Mouse (Mus musculus) midbrain, embryonic 16.5 days (tissue): ENCODE results near the gene Saal1. TPM values are rescaled to one million over a fixed set of nuclear protein-coding genes. Genes with fewer than 3 reads are reported as not detected.

Experiments
- ATAC-seq: fragments of 200-750 bp; cut with Nextera tagmentation; 2 replicates; pipeline ENCODE4 v1.8.0; 2017; ENCODE audit warnings: moderate TSS enrichment
- H3K27ac ChIP-seq: fragments of 300-500 bp; sonication (generic); 2 replicates; pipeline ENCODE4 v1.5.1; 2014; ENCODE audit warnings: mild to moderate bottlenecking, low read length, mixed read lengths
- H3K27me3 ChIP-seq: fragments of 300-500 bp; sonication (generic); 2 replicates; pipeline ENCODE4 v1.6.1; 2014; ENCODE audit warnings: low read depth, low read length, mixed read lengths; ENCODE audit not compliant: control insufficient read depth, insufficient read depth
- H3K36me3 ChIP-seq: fragments of 300-500 bp; sonication (generic); 2 replicates; pipeline ENCODE4 v1.6.1; 2014; ENCODE audit warnings: mild to moderate bottlenecking, low read length, moderate library complexity, mixed read lengths; ENCODE audit not compliant: control insufficient read depth, insufficient read depth
- H3K4me1 ChIP-seq: fragments of 300-500 bp; sonication (generic); 2 replicates; pipeline ENCODE4 v1.6.1; 2014; ENCODE audit warnings: mild to moderate bottlenecking, low read length, mixed read lengths; ENCODE audit not compliant: control insufficient read depth, insufficient read depth
- H3K4me2 ChIP-seq: fragments of 300-500 bp; sonication (generic); 2 replicates; pipeline ENCODE4 v1.6.1; 2014; ENCODE audit warnings: mild to moderate bottlenecking, low read length, mixed read lengths
- H3K4me3 ChIP-seq: fragments of 300-500 bp; sonication (generic); 2 replicates; pipeline ENCODE4 v1.5.1; 2014; ENCODE audit warnings: low read depth, mild to moderate bottlenecking, low read length, moderate library complexity, mixed read lengths
- H3K9ac ChIP-seq: fragments of 300-500 bp; sonication (generic); 2 replicates; pipeline ENCODE4 v1.6.1; 2014; ENCODE audit warnings: low read depth, low read length, mixed read lengths
- H3K9me3 ChIP-seq: fragments of 300-500 bp; sonication (generic); replicated peaks from 2 replicates; pipeline ENCODE4 v1.6.1; 2014; ENCODE audit warnings: mild to moderate bottlenecking, low read length, mixed read lengths; ENCODE audit not compliant: control insufficient read depth, poor library complexity, severe bottlenecking
- WGBS: fragments of 180-500 bp; shearing (Covaris S2); extraction: QIAGEN DNeasy Blood & Tissue Kit; methylation state at CpG from one replicate; pipeline ENCODE4 v1.1.7; 2014; 5-methylcytosine and 5-hydroxymethylcytosine counted together
- polyA plus RNA-seq: library from polyadenylated mRNA; unstranded; fragments of >200 nt; fragmentation: Nextera tagmentation; extraction: Ambion mirVana; gene quantifications from 2 replicates; pipeline ENCODE4 v1.2.1, GENCODE M21; 2015

Gene Saal1
- polyA plus RNA-seq, 1 experiment from 2014 or later, result 14.5 TPM

DNA sequence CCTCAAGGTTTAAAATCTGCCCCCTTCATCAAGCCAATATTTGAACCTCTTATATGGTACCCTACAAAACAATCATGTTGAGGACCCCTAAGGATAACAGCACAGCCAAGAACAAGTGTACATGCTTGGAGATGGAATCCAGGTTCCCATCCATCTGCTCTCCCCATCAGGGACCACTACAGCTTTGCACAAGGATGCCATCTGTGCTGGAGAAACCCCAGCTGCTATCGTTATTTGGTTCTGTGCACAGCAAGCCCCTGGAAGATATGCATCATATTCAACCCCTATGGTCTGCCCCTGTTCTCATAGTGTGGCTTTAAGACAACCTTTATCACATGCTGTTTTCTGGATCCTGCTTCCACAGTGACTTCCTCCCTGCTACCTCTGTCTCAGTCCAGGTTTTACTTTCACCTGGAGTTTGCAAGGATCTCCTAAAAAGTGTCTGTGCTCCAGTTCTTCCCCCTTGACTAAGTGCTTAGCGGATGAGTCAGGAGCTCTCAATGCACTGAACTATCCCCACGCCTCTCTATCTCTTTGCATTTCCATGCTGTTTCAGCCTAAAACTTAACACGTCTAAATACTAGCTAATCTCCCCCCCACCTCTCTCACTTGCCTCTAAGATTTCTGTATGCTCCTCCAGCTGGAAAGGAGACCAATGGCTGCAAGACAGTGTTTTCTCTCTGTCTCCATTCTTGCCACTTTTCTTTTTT, 61.9 kb downstream of the Saal1 start:
- ATAC-seq, result no peak
- 69% methylated on average over 4 of the region's 4 CpGs for WGBS
- no peaks in the 10 kb centered on the region for H3K36me3 ChIP-seq

DNA sequence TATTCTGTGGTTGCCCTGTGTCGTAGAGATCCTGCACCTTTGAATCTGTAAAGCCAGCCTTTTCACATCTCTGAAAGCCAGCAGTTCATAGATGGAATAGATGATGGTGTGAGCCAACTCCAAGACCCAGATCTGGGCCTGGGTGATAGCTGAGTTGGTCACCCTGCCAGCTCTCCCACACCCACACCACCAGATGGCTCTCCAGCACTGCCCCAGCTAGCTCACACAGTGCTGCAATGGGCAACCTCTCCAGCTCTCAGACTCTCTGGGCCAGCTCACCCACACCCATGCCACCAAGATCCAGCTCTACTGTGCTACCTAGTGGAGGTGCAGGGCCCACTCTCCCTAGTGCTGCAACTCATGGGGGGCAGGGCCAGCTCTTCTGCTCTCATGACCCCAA, 67.3 kb downstream of the Saal1 start:
- no peak for ATAC-seq
- Histone ChIP-seq H3K27ac (no peak overlapping the region), H3K27me3 (no peaks in the 10 kb centered on the region), H3K4me2 (no peak overlapping the region), H3K4me3 (no peak overlapping the region), H3K4me1 (peaks cover 12% of the 10 kb centered on the region), H3K9ac (no peak overlapping the region), H3K36me3 (no peaks in the 10 kb centered on the region), H3K9me3 (no peaks in the 10 kb centered on the region)
- WGBS, result 83% methylated on average over 1 of the region's 1 CpGs

More for the DNA sequence above, 61.9 kb downstream of the Saal1 start:
- Histone ChIP-seq H3K9ac (no peak overlapping the region), H3K27ac (no peak overlapping the region), H3K4me1 (no peaks in the 10 kb centered on the region), H3K4me2 (no peak overlapping the region), H3K4me3 (no peak overlapping the region), H3K27me3 (no peaks in the 10 kb centered on the region), H3K9me3 (no peaks in the 10 kb centered on the region)

DNA sequence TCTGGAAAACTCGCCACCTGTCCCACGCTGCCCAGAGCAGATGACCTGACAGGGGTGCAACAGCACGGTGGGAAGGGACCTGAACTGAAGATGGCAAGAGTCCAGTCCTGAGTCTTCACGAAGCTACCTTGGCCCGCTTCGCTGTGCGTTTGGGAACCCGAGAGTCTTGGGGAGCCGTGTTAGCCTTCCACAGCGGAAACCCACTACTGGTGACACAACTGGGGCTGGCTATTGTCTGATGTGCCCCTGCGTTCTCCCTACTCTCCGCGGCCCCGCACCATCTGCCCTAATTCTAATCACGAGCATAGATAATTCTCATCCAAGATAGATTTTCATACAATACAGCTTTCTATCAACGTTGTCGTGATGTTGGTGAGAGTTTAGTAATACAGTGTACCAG, 70.4 kb downstream of the Saal1 start:
- peak overlapping the region; percentile 78 for H3K4me3 ChIP-seq
- no peaks in the 10 kb centered on the region for H3K27me3 ChIP-seq
- peak overlapping the region; percentile 89 for H3K27ac ChIP-seq
- peak overlapping the region; percentile 83 for H3K9ac ChIP-seq
- peak overlapping the region; percentile 88 for H3K4me2 ChIP-seq
- peaks cover 20% of the 10 kb centered on the region for H3K4me1 ChIP-seq
- H3K36me3 ChIP-seq, result no peaks in the 10 kb centered on the region
- ATAC-seq, result peak; percentile 51
- WGBS, result 11% methylated on average over 17 of the region's 17 CpGs
- H3K9me3 ChIP-seq, result no peaks in the 10 kb centered on the region

DNA sequence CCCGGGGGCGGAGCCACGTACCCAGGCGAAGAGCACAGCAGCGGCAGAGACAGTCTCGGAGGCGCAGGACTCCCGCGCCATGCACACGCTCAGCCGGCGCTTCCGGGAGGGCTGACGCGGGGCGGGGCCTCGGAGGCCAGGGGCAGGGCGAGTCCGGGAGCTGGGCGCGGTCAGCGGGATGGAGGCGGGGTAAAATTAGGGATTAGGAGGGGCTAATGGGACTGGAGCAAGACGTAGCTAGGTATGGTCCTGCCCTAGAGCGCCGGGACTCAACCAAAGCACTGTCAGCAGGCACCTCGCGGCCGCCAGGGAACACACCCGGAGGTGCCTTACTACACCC, 70.8 kb downstream of the Saal1 start, which contains the start of gene Sergef:
Gene Sergef (minus strand): TSS at position 116 of the 340 bp plus-strand sequence.
- H3K4me1 ChIP-seq, result peaks cover 20% of the 10 kb centered on the region
- ATAC-seq, result peak; percentile 97
- under 1% methylated on average over 30 of the region's 30 CpGs for WGBS
- H3K4me3 ChIP-seq, result peak within 1 kb of the TSS; percentile 78
- H3K9me3 ChIP-seq, result no peaks in the 10 kb centered on the region
- H3K27ac ChIP-seq, result peak within 1 kb of the TSS; percentile 89
- peak within 1 kb of the TSS; percentile 88 for H3K4me2 ChIP-seq
- H3K9ac ChIP-seq, result peak within 1 kb of the TSS; percentile 83
- H3K27me3 ChIP-seq, result no peaks in the 10 kb centered on the region
- H3K36me3 ChIP-seq, result no peaks in the 10 kb centered on the region

DNA sequence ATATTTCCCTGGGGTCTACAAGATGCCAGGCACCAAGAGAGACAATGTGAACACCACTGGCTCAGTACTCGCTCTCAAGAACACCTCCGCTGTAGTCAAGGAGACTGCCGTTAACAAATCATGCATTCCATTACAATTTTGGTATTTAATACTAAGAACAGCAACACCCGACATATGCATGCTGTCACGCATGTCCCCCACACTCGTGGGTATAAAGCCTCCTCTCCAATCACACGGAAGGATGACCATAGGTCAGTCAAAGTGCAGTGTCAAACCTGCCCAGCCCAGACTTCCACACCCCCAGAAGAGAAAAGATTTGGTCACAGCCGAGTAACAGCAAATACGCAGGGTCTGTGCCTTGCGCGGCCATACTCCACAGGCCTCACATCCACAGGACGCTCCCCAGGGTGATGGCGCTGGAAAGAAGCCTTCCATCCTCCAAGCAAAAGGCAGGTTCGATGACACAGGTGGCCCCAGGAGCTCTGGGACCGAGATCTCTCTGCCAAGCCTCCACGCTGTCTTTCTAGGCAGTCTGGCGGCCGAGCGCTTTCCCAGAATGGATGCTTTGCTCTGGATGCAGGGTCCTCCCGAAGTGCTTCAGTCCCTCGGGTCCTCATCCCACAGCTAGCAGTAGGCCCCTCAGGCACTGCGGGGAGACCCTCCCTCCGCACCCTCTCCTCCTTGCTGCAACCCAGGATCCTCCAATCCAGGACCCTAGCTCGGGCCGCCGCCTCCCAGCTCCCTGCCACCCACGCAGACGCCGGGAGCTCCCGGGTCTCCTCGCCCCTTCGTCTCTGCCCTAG, 71.4 kb downstream of the Saal1 start:
- Histone ChIP-seq H3K27ac (peak overlapping the region; percentile 89), H3K4me3 (peak overlapping the region; percentile 78), H3K4me1 (peaks cover 20% of the 10 kb centered on the region), H3K9me3 (no peaks in the 10 kb centered on the region), H3K27me3 (no peaks in the 10 kb centered on the region), H3K36me3 (no peaks in the 10 kb centered on the region), H3K9ac (peak overlapping the region; percentile 83), H3K4me2 (peak overlapping the region; percentile 88)
- WGBS, result 5% methylated on average over 32 of the region's 32 CpGs
- peak; percentile 47 for ATAC-seq

Other genes starting within 250 kb of the Saal1 start
- 43.7 and 45.8 TPM in 2 replicates for gene Sergef, start 70.9 kb downstream of the Saal1 start, polyA plus RNA-seq
- 0.60 TPM in 2 replicates for gene Tph1, start 38.1 kb downstream of the Saal1 start, polyA plus RNA-seq
- gene Saa3, start 5.0 kb upstream of the Saal1 start, polyA plus RNA-seq, result 0.31 TPM in 1 of 2 replicates, not detected in the other
- gene Saa4, start 21.9 kb upstream of the Saal1 start, polyA plus RNA-seq, result not detected in 2 replicates
- gene Saa1, start 32.3 kb upstream of the Saal1 start, polyA plus RNA-seq, result 0.23 TPM in 1 of 2 replicates, not detected in the other
- gene Saa2, start 41.1 kb upstream of the Saal1 start, polyA plus RNA-seq, result not detected in 2 replicates
- 11.1 and 14.0 TPM in 2 replicates for gene Hps5, start 85.4 kb upstream of the Saal1 start, polyA plus RNA-seq
- gene Gtf2h1, start 85.4 kb upstream of the Saal1 start, polyA plus RNA-seq, result 40.9 and 46.8 TPM in 2 replicates
- 596 and 701 TPM in 2 replicates for gene Ldha, start 130.8 kb upstream of the Saal1 start, polyA plus RNA-seq
- gene Ldhc, start 150.5 kb upstream of the Saal1 start, polyA plus RNA-seq, result 0.33 and 0.46 TPM in 2 replicates
- 372 and 375 TPM in 2 replicates for gene Tsg101, start 209.3 kb upstream of the Saal1 start, polyA plus RNA-seq
- 5.3 and 6.0 TPM in 2 replicates for gene Uevld, start 247.8 kb upstream of the Saal1 start, polyA plus RNA-seq